Mouse (Mus musculus) ES-CJ7 (cell line): ENCODE data around the gene Wdr83.
"Not testable (repeated sequence)": the region's sequence is repeated elsewhere in the genome, so short reads cannot be mapped to it uniquely, and the experiment has no call there.

Experiments used
- DNase-seq: peaks from one replicate; pipeline ENCODE4 v3.0.0; 2011; ENCODE audit warnings: low read depth, low spot score

Gene Wdr83

DNA sequence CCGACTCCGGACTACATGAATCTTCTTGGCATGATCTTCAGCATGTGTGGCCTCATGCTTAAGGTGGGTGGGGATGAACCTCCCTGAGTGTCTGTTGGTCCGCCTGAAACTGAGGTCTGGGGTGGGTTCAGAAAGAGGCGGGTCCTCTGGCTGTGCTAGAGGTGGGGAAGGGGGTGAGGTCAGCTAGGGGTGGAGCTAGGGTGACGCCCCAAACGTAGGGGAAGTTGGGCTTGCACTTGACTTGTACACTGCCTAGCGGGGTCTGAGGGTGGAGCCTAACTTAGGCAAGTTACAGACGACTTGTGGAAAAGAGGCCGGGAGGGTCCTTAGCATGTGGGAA is at the start of gene Wdr83:
Wdr83 (minus strand) TSS at position 91 of the 340 bp plus-strand sequence.
- DNase-seq: peak; percentile 96

DNA sequence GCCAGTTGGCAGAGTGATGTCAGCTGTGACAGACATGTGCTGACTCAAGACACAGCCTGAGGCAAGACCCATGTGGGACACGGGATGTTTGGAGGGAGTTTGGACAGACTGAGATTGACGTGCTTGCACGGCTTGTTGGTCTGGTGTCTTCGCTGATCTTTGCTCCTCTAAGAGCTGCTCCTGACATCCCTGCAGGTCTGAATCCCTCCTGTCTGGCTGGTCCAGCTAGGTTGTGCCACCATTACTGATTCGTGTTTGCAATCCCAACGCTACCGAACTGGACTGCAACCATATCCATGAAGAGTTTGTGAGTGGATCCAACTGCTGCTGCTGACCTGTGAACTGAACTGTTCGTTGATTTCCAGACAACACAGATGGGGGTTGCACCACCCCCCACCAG is 42.6 kb upstream of the Wdr83 start:
- no peak for DNase-seq

DNA sequence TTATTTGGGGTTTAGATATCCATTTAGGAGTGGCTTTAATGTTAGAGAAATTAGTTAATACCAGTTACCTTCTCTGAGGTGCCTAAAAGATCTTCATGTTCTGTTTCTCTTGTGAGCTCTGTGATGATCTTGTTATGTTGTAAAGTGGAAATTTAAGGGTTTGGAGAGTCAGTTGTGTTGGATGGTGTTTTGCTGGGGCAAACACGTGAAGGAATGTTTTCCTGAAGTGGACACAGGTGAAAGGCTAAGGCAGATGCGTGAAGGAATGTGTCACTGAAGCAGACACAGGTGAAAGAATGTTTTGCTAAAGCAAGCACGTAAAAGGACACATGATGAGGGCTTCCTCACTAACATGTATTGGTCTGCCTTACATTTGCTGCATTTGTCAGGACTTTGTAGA is 41.9 kb upstream of the Wdr83 start, which contains the start of gene Zfp791:
Zfp791 (minus strand) TSS at position 101 of the 400 bp plus-strand sequence.
- no peak for DNase-seq

DNA sequence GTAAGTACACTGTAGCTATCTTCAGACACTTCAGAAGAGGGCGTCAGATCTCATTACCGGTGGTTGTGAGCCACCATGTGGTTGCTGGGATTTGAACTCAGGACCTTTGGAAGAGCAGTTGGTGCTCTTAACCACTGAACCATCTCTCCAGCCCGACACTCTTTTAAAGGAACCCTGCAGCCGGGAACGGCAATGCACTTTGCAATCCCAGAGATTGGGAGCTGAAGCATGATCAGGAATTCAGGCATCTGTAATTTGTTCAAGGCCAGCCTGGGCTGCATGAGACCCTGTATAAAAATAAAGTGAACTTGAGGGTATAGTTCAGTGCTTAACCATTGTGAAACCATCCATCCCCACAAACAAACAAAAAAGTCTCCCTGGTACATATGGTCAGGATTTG is 39.1 kb upstream of the Wdr83 start:
- not testable (repeated sequence) for DNase-seq

DNA sequence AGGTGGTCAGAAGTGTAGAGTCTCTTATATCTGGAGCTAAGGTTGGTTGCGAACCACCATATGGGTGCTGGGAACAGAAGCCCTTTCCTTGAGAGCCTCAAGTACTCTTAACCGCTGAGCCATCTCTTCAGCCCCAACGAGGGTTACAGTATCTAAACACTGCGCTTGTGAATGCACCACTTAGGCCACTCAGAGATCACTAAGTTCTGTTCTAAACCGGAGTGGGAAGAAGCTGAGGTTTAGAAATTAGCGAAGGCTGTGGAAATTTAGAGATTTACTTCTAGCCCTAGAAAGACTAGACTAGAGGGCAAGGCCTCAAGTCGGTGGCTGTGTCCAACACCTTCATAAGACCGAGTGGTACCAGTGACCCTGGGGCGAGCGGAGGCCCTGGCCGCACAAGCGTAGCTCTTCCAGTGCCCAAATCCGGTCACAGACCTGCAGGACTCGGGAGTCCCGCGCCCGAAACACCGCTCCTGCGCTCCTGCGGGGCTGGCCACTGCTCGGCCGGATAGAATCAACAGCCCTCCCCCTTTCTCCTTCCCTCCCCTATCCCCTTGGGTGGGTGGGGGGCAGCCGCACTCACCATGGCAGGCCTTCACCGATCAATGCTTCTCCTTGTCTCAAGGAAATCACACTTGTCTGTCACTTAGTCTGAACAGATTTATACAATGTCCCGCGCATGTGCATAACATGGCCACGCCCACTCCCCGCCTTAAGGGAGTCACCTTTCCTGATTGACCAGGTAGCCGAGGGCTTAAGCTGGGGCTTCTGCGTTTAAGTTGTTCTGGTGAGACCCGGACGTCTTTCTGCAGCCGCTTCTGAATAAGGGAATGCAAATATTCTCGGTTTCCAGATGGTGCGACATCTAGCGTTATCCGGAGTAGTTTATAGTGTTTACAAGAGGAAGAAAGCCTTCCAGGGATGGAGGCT is 38.2 kb upstream of the Wdr83 start:
- peak; percentile 97 for DNase-seq

DNA sequence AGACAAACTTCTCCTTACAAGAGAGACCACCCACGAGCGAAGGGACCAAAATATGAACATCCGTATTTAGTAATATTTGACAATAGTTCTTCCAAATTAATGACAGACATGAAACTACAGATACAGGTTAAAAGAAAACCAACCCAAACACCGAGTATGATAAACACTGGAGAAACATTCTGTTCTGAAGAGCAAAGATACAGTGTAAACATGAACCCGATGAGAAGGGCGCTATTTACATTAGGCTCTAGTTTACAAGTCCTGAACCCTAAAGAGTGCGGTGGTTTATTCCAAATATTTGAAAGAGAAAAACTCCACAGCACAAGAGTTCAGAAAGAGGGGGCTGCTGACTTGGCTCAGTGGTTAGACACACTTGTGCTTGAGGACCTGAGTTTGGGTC is 35.9 kb upstream of the Wdr83 start:
- DNase-seq: no peak

DNA sequence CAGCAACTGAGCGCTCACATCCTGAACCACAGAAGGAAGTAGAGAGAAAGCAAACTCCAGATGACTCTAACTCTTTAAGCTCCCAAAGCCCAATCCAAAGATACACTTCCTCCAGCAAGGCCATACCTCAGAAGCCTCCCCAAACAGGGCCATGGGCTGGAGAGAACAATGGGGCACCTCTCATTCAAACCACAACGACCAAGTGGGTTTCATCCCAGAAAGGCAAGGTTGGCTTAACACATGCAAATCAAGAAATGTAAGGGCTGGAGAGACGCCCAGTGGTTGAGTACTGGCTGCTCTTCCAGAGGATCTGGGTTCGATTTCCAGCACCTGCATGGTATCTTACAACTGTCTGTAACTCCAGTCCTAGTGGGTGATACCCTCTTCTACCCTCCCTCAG is 34.4 kb upstream of the Wdr83 start:
- peak; percentile 69 for DNase-seq

DNA sequence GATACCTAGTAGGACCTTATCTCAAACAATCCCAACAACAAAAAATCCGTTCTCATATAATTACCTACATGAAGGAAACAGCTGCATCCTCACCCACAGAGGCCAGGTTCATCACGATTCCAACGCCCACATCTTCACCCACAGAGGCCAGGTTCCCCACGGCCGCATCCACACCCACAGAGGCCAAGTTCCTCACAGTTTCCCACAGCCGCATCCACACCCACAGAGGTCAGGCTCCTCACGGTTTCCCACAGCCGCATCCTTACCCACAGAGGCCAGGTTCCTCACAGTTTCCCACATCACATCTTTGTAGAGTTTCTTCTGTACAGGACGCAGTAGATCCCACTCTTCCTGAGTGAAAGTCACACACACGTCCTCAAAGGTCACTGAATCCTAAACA is 32.1 kb upstream of the Wdr83 start:
- no peak for DNase-seq

DNA sequence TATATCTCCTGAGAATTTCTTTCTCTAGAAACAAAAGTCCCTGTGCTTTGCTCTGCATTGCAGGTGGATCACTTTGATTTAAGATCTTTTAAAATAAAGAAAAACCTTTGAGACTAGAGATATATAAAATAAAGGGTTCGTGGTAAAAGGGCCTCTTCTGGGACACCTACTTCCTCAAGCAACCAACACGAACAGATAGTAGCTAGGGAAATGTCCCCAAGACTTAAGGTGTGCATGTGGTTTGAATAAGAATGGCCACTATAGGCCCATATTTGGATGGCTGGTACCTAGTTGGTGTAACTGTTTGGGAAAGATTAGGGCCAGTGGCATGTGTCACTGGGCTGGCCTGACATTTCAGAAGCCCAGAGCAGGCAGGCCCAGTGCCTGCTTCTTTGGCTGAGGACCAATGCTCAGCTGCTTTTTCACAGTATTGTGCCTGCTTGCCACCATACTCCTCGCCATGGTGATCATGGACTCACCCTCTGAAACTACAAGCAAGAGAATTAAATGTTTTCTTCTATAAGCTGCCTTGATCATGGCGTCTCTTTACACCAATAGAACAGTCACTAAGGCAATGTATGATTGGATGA is 19.1 kb upstream of the Wdr83 start:
- no peak for DNase-seq

DNA sequence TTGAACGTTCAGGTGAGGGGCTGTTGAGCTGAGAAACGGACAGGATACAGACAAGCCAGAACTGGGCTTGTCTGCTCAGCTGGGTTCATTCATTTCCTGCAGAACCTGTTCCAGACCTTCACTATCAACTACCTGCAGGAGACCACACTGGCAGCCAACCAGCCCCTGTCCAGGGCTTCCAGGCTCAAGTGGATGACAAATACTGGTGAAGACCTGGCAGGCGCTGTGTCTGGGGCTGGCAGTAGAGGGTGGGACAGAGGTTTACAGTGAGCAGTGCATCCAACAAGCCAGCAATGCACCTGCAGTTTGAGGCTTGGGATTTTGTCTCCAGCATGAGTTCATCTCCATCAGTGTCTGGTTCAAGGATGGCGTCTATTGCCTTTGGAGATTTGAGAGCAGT is 15.7 kb upstream of the Wdr83 start:
- no peak for DNase-seq

DNA sequence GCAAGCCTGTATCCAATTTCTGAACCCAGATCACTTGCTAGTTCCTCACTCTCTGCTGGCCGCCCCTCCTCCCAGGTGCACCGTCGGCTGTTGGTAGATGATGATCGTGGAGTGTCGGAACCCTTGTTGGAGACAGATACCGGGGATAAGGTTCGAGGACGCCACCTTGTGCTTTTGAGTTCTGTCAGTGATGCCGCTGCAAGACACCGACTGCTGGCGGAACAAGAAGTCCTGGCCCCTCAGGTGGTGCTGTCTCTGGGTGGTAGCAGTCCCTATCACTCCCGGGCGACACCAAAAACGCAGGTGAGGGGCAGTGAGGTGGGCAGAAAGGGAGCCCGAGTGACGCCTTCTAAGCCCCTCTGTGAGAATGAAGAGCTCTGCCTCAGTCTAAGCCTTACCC is 15.1 kb upstream of the Wdr83 start:
- no peak for DNase-seq

DNA sequence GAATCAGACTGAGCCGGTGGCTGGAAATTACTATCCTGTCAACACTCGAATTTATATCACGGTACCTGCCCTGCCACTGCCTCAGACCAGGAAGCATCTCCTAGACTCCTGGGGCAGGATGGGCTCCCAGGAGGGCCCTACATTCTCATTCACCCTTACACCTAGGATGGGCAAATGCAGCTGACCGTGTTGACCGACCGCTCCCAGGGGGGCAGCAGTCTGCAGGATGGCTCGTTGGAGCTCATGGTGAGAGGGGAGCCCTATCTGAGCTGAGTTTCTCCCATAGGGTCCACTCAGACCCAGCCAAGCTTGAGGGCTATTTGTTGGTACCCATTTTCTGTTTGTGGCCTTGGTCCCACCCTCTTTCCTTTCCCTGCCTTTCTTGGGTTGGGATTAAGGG is 14.5 kb upstream of the Wdr83 start:
- DNase-seq: no peak

DNA sequence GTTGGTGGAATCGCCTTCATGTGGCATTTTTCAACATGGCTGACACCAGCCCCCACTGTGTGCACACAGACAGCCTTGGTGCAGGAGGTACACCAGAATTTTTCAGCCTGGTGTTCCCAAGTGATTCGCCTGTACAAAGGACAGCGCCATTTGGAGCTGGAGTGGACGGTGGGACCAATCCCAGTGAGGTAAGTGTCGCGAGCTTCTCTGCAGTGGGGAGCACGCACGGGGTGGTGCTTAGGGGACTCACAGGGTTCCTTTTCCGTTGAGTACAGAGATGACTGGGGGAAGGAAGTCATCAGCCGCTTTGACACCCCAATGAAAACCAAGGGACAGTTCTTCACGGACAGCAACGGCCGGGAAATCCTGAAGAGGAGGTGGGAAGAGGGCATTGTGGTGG is 13.9 kb upstream of the Wdr83 start:
- no peak for DNase-seq

DNA sequence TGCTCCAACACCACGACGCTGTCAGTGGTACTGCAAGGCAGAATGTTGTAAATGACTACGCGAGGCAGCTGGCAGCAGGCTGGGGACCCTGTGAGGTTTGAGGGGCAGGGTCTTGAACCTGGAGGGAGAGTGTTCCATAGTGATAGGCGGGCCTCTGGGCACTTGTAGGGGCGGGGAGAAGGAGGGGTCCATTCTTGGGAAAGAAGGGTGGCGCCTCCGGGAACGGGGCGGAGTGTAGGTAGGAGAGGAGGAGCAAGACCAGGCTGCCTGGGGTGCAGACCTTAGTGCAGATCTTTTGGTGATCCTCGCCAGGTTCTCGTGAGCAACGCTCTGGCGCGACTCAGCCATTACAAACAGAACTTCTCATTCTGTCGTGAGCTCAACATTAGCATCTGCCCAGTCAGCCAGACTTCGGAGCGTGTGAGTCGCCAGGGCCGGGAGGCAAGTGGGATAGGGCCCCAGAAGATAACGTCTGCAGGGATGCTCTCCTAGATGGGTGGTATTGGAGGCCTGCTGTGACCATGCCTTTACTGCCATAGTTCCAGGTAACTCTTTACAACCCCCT is 10.5 kb upstream of the Wdr83 start:
- peak; percentile 83 for DNase-seq

DNA sequence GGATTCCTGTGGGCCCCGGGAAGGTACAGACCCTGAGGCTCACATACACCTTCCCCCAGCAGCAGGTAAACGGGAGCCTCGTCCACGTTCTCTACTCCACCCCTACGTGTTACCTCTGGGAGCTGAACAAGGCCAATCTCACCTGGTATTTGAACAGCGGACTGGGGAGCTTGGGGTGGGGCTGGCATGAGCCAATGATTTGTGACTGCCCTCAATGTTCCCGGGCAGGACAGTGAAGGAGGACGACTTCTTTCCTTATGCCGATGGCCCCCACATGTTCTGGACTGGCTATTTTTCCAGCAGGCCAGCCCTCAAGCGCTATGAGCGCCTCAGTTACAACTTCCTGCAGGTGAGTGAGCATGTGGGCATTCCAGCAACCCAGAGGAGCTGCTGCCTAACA is 9.8 kb upstream of the Wdr83 start:
- DNase-seq: no peak

DNA sequence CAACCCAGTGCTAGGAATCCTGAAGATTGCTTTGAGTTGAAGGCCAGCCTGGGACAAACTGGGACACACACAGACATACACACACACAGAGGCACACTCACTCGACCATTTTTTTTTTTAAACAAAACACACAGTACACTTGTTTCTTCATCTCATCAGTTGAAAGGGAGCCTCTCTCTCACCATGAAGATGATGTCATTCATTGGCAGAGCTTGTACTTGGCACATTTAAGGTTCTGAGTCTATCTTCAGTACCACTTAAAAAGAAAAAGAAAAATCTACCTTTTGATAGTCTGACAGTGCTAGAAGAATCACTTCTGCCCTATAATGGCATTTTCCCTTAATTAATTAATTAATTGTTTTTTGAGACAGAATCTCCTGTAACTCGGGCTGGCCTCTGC is 7.7 kb upstream of the Wdr83 start:
- DNase-seq: no peak

DNA sequence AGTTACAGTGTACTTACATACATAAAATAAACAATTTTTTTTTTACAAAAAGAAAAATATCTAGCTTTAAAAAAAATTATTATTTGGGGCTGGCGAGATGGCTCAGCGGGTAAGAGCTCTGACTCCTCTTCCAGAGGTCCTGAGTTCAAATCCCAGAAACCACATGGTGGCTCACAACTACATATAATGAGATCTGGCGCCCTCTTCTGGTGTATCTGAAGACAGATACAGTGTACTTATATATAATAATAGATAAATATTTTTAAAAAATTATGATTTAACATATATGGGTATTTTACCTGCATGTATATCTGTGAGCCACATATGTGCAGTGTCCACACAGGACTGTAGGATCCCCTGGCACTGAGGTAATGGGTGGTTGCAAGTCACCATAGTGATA is 5.1 kb upstream of the Wdr83 start:
- no peak for DNase-seq

DNA sequence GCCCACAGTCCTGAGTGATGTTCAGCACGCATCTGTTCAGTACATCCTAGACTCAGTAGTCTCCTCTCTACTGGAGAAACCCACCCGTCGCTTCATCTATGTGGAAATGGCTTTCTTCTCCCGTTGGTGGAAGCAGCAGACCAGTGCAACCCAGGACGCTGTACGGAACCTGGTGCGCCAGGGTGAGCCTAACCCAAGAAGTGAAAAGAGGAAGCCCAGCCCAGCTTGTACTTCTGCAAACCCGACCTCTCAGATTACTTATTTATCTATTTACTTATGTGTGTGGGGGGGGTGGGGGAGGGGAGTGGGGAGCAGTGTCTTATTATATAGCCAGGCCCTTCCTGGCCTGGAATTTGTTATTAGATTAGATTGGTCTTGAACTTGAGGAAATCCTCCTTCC is 3.5 kb upstream of the Wdr83 start:
- DNase-seq: no peak

DNA sequence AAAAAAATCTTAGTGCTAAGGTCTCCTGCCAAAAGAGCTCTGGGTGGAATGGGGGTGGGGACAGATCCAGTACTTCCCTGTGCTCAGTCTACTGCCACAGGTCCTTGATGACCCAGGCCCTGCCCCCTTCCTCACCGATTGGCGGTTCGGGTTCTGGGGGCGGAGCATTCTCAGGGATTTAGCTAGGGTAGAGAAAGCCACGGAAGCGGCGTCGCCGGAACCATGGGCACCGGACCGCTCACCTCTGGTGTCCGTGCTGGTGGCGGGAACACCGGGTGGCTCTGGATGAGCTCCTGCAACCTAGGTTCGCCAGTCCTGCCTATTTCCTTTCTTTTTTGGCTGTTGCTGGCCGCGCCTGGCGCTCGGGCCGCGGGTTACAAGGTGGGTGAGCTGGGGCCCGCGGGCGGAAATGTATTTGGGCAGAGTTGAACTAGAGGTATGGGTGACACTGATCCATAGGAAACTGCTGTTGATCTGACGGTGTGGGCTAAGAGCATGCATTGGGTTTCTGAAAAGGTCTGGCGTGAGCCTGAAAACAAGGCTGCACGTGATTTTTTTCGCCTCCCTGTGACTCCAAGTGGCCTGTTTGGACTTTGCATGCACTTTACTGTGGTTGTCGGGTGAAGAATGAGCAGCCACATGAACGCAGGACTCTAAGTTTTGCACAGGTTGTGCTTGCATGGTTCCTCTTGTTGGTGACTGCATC is 2.2 kb upstream of the Wdr83 start, which contains the start of gene Man2b1:
Man2b1 (plus strand) TSS at position 163 of the 706 bp plus-strand sequence.
- DNase-seq: peak; percentile 92

DNA sequence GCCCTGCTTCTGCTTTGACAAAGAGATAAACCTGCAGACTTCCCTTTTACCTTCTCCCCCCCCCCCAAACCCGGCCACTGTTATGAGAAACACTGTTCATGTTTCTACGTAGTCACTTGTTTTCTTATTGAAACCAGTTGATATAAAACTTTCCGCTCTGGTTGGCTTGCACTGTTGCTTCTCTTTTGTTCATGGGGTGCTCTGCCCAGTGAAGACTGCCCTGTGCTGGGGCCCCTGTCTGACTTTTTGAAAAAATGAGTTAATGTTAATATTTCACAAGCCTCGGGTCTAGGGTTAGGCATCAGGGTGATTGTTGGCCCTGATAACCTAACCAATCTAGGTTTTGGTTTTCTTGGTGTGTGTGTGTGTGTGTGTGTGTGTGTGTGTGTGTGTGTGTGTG is 1.1 kb upstream of the Wdr83 start:
- not testable (repeated sequence) for DNase-seq

DNA sequence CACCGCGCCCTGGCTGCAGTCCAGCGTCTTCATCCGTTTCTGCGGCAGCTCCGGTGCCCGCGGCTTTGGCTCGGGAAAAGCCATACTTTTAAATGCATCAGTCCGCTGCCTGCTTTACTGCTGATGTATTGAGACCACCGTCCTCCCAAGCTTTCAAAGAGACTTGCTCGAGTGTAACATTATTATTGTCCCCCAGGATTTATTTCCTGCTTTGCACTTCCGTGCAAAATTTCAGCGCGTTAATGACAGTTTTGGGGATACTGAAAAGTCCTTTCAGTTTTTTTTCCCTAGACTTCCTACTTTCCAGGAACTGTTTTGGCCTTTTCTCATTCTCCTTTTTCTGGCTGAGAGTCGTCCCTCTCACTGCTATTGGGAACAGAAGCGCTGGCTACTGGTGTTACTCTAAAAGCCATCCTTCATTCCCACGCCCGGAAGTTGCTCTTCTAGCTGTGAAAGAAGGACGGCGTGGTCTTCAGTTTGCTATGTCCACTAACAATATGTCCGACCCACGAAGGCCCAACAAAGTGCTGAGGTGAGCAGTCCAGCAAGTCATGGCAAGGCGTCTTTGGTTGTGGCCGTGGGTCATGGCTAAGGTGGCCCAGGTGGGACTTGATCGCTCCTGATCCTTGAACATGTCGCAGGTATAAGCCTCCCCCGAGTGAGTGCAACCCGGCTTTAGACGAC is 432 bp downstream of the Wdr83 start, which contains the start of gene Wdr83os:
Wdr83os (plus strand) TSS at position 209 of the 684 bp plus-strand sequence.
- DNase-seq: peak; percentile 87

DNA sequence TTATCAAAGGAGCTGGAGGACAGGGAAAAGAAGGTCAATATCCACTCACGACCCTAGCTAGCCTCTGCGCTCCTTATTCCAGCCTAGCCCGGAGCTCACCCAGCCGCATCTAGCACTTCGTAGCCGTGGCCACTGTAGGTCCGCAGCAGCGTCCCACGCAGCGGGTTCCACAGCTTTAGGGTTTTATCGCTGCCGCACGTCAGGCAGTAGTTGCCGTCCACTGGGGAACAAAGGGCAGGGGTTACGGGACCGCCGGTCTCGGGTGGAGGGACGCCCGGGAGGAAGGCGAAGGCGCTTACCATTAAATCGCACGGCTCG is 933 bp downstream of the Wdr83 start:
- DNase-seq: no peak
